In genomic region chr6:127802211-127802610, GRCm38 (mm10) we compare ENCODE assay signal across 25 mouse cellular contexts. TPM values are rescaled to one million over a fixed set of nuclear protein-coding genes. Genes with fewer than 3 reads are reported as not detected.
DNase-seq lines count a peak whose midpoint lies in the region; ATAC-seq and TF ChIP-seq lines count a peak whose summit lies in the region.
"Had no signal": no experiment of that assay in that cellular context is flagged by ENCODE, and none has a peak within 500 bp of the region (broad histone marks: within the 10 kb centered on the region; RNA-seq: fewer than 3 reads in every experiment).

No protein-coding gene starts in this region.

- TF ChIP-seq CTCF in testis, adult 2 months (IDR thresholded peaks at IDR 0.05; ENCODE audit: control insufficient read depth, insufficient read depth, insufficient replicate concordance, low read depth, low read length) = no peak

- WGBS in hindbrain, embryonic 10.5 days = 42% methylated on average over 12 of the region's 12 CpGs
- WGBS in hindbrain, embryonic 11.5 days = 50% methylated on average over 10 of the region's 12 CpGs
- 44% methylated on average over 10 of the region's 12 CpGs for WGBS in kidney, embryonic 16.5 days

- DNase-seq in hindbrain, embryonic 10.5 days (ENCODE audit: low spot score) = peak; percentile 39
- no peak for DNase-seq in hindbrain, embryonic 11.5 days (ENCODE audit: low spot score)
- no peak for DNase-seq in kidney, postnatal 14 days
- DNase-seq in kidney, postnatal 10 days = peak; percentile 39
- no peak for DNase-seq in kidney, postnatal 25 days
- DNase-seq in testis, postnatal 10 days (ENCODE audit: low spot score) = no peak
- DNase-seq: adrenal gland, adult 2 months; adrenal gland, postnatal 10 days; adrenal gland, postnatal 25 days; cerebellum, adult 11 months; cerebellum, adult 18-20 months; cerebellum, adult 8-10 months; cerebellum, adult 9-11 months; cerebellum, postnatal 14 days; cerebellum, postnatal 36 days; embryo, embryonic 11 days had no signal

- peak overlapping the region; percentile 13; the same call in 1 of the 2 replicates for H3K27ac ChIP-seq in hindbrain, embryonic 10.5 days
- H3K27ac ChIP-seq in hindbrain, embryonic 11.5 days (ENCODE audit: low read depth, low read length) = no peak overlapping the region
- no peak overlapping the region for H3K27ac ChIP-seq in kidney, embryonic 16.5 days (ENCODE audit: low read length)
- peak overlapping the region; percentile 69 for H3K27ac ChIP-seq in testis, adult 2 months (ENCODE audit: control insufficient read depth, insufficient read depth, low read depth, low read length)
- H3K27ac ChIP-seq: embryonic facial prominence, embryonic 15.5 days; forebrain, embryonic 10.5 days; forebrain, embryonic 12.5 days had no signal

- ATAC-seq in hindbrain, embryonic 11.5 days (ENCODE audit: low FRiP score) = no peak
- ATAC-seq in kidney, embryonic 16.5 days (ENCODE audit: low FRiP score, low TSS enrichment) = 0 out of 2 replicates have a peak, but pooled peaks have one; percentile 31
- ATAC-seq: forebrain, embryonic 14.5 days had no signal

- peaks cover 5% of the 10 kb centered on the region; the same call in 1 of the 2 replicates for H3K27me3 ChIP-seq in hindbrain, embryonic 10.5 days (ENCODE audit: insufficient read depth, poor library complexity, severe bottlenecking)
- no peaks in the 10 kb centered on the region for H3K27me3 ChIP-seq in hindbrain, embryonic 11.5 days (ENCODE audit: control insufficient read depth, insufficient read depth, low read length)
- no peaks in the 10 kb centered on the region for H3K27me3 ChIP-seq in kidney, embryonic 16.5 days (ENCODE audit: insufficient read depth, low read length)
- no peaks in the 10 kb centered on the region for H3K27me3 ChIP-seq in testis, adult 2 months (ENCODE audit: control insufficient read depth, insufficient read depth, low read length)
- H3K27me3 ChIP-seq: embryonic facial prominence, embryonic 13.5 days; embryonic facial prominence, embryonic 15.5 days; forebrain, embryonic 12.5 days had no signal

- no peaks in the 10 kb centered on the region for H3K36me3 ChIP-seq in hindbrain, embryonic 10.5 days
- no peaks in the 10 kb centered on the region for H3K36me3 ChIP-seq in hindbrain, embryonic 11.5 days (ENCODE audit: control insufficient read depth, insufficient read depth, low read length)
- H3K36me3 ChIP-seq in kidney, embryonic 16.5 days (ENCODE audit: insufficient read depth, low read length) = no peaks in the 10 kb centered on the region
- H3K36me3 ChIP-seq in testis, adult 2 months (ENCODE audit: control insufficient read depth, insufficient read depth, low read length) = no peaks in the 10 kb centered on the region; the same call in 1 of the 2 replicates
- H3K36me3 ChIP-seq: embryonic facial prominence, embryonic 13.5 days; embryonic facial prominence, embryonic 15.5 days; forebrain, embryonic 10.5 days; forebrain, embryonic 12.5 days had no signal

- TF ChIP-seq POLR2A in testis, adult 2 months (IDR thresholded peaks at IDR 0.05; ENCODE audit: control insufficient read depth, low read depth, low read length) = no peak

- H3K4me1 ChIP-seq in hindbrain, embryonic 10.5 days (replicated peaks) = peaks cover 29% of the 10 kb centered on the region
- H3K4me1 ChIP-seq in hindbrain, embryonic 11.5 days (replicated peaks; ENCODE audit: control insufficient read depth, insufficient read depth, low read length) = no peaks in the 10 kb centered on the region; the same call in 1 of the 2 replicates
- H3K4me1 ChIP-seq in kidney, embryonic 16.5 days (ENCODE audit: insufficient read depth, low read length) = no peaks in the 10 kb centered on the region
- peaks cover 21% of the 10 kb centered on the region for H3K4me1 ChIP-seq in testis, adult 2 months (ENCODE audit: control insufficient read depth, insufficient read depth, low read length)
- H3K4me1 ChIP-seq: embryonic facial prominence, embryonic 15.5 days; forebrain, embryonic 12.5 days had no signal

- no peak overlapping the region for H3K4me3 ChIP-seq in hindbrain, embryonic 10.5 days
- no peak overlapping the region for H3K4me3 ChIP-seq in hindbrain, embryonic 11.5 days (ENCODE audit: low read depth, low read length)
- H3K4me3 ChIP-seq in kidney, embryonic 16.5 days (ENCODE audit: low read length) = no peak overlapping the region
- no peak overlapping the region for H3K4me3 ChIP-seq in testis, adult 2 months (ENCODE audit: control insufficient read depth, low read depth, low read length)
- H3K4me3 ChIP-seq: embryonic facial prominence, embryonic 13.5 days; embryonic facial prominence, embryonic 15.5 days; erythroblast, embryonic 14.5 days; forebrain, embryonic 10.5 days; forebrain, embryonic 12.5 days had no signal

- H3K9me3 ChIP-seq in hindbrain, embryonic 10.5 days = no peaks in the 10 kb centered on the region
- H3K9me3 ChIP-seq in hindbrain, embryonic 11.5 days (ENCODE audit: control insufficient read depth, low read length) = no peaks in the 10 kb centered on the region
- H3K9me3 ChIP-seq in kidney, embryonic 16.5 days (ENCODE audit: low read length) = no peaks in the 10 kb centered on the region
- H3K9me3 ChIP-seq: embryonic facial prominence, embryonic 13.5 days; embryonic facial prominence, embryonic 15.5 days; forebrain, embryonic 10.5 days; forebrain, embryonic 12.5 days had no signal

- no peak overlapping the region for H3K4me2 ChIP-seq in hindbrain, embryonic 11.5 days (replicated peaks; ENCODE audit: low read depth, low read length)
- no peak overlapping the region for H3K4me2 ChIP-seq in kidney, embryonic 16.5 days (replicated peaks; ENCODE audit: low read depth, low read length)
- H3K4me2 ChIP-seq: embryonic facial prominence, embryonic 13.5 days; embryonic facial prominence, embryonic 15.5 days; forebrain, embryonic 12.5 days had no signal

- no peak overlapping the region for H3K9ac ChIP-seq in hindbrain, embryonic 11.5 days (ENCODE audit: low read depth, low read length)
- no peak overlapping the region for H3K9ac ChIP-seq in kidney, embryonic 16.5 days (replicated peaks; ENCODE audit: low read length)
- H3K9ac ChIP-seq: embryonic facial prominence, embryonic 13.5 days; embryonic facial prominence, embryonic 15.5 days; forebrain, embryonic 12.5 days had no signal

RNA-seq across cellular contexts. Expression of gene Prmt8, which starts 32.9 kb away (rescaled TPM):
- polyA plus RNA-seq in hindbrain, embryonic 10.5 days (2016; fragmentation: Nextera tagmentation; extraction: Ambion mirVana) = 24.7 and 38.5 TPM in 2 replicates
- 44.6 and 46.3 TPM in 2 replicates for polyA plus RNA-seq in hindbrain, embryonic 11.5 days (2014; fragmentation: Nextera tagmentation; extraction: Ambion mirVana)
- 0.10 TPM in 1 of 2 replicates, not detected in the other for polyA plus RNA-seq in kidney, embryonic 16.5 days (2015; fragmentation: Nextera tagmentation; extraction: Ambion mirVana)
- 0.12 and 0.19 TPM in 2 replicates for polyA plus RNA-seq in testis, adult 2 months (2012; rRNA removed)
- polyA plus RNA-seq: adrenal gland, adult 2 months; C2C12; erythroblast, embryonic 14.5 days had no signal

Comparison
In these comparisons a context has a peak if more than half of its experiments do, and no peak if none do; other contexts are left out.
1. DNase-seq: peak in hindbrain, embryonic 10.5 days (single experiment) and kidney, postnatal 10 days (single experiment); none in hindbrain, embryonic 11.5 days (single experiment), kidney, postnatal 14 days (single experiment), kidney, postnatal 25 days (0 of 2) and testis, postnatal 10 days (single experiment).
2. H3K27ac ChIP-seq: peak in hindbrain, embryonic 10.5 days (single experiment) and testis, adult 2 months (single experiment); none in hindbrain, embryonic 11.5 days (single experiment) and kidney, embryonic 16.5 days (single experiment).
3. RNA of gene Prmt8, which starts 32.9 kb away (polyA plus RNA-seq): 44.6 to 46.3 TPM in hindbrain, embryonic 11.5 days and 24.7 to 38.5 TPM in hindbrain, embryonic 10.5 days; 0.12 to 0.19 TPM in testis, adult 2 months and 0.10 TPM in kidney, embryonic 16.5 days; every median in the first group is over 10 times any median in the second.